Mouse (Mus musculus): Measurements from ENCODE around the gene Panx2.

Panx2 gene

GRCm38 (mm10) chr15:89075478-89076147 is 16.1 kb downstream of the Panx2 start:
- DNase-seq, result peak; percentile 94 to 96

GRCm38 (mm10) chr15:89076156-89076731 is 16.7 kb downstream of the Panx2 start:
- peak; percentile 61 to 72 for DNase-seq

GRCm38 (mm10) chr15:89078208-89078836 is 18.8 kb downstream of the Panx2 start:
- peak; percentile 58 to 74 for DNase-seq

GRCm38 (mm10) chr15:89083906-89084305 is 24.4 kb downstream of the Panx2 start:
- DNase-seq, result no peak

- DNase-seq, result no peak
Measured at GRCm38 (mm10) chr15:89084826-89085225, 25.3 kb downstream of the Panx2 start.

GRCm38 (mm10) chr15:89088607-89089247 is 29.2 kb downstream of the Panx2 start, which contains the start of gene Selenoo:
Selenoo (plus strand) TSS chr15:89089084.
- peak; percentile 92 to 96 for DNase-seq

- DNase-seq, result no peak
Measured at GRCm38 (mm10) chr15:89089248-89090051, 29.9 kb downstream of the Panx2 start.

GRCm38 (mm10) chr15:89090662-89091061 is 31.1 kb downstream of the Panx2 start:
- no peak for DNase-seq

GRCm38 (mm10) chr15:89092181-89092580 is 32.6 kb downstream of the Panx2 start:
- DNase-seq, result no peak

GRCm38 (mm10) chr15:89097450-89097849 is 37.9 kb downstream of the Panx2 start:
- no peak for DNase-seq

GRCm38 (mm10) chr15:89098616-89099015 is 39.1 kb downstream of the Panx2 start:
- no peak for DNase-seq

- DNase-seq, result peak in 1 of 2 experiments; percentile 20
Measured at GRCm38 (mm10) chr15:89100823-89101222, 41.3 kb downstream of the Panx2 start.

GRCm38 (mm10) chr15:89102646-89103045 is 43.1 kb downstream of the Panx2 start:
- DNase-seq, result no peak

GRCm38 (mm10) chr15:89103921-89104320 is 44.4 kb downstream of the Panx2 start:
- DNase-seq, result no peak

- no peak for DNase-seq
Measured at GRCm38 (mm10) chr15:89104425-89104824, 44.9 kb downstream of the Panx2 start.

- no peak for DNase-seq
Measured at GRCm38 (mm10) chr15:89106073-89106472, 46.5 kb downstream of the Panx2 start.

- DNase-seq, result no peak
Measured at GRCm38 (mm10) chr15:89106976-89107375, 47.4 kb downstream of the Panx2 start.

- no peak for DNase-seq
Measured at GRCm38 (mm10) chr15:89110147-89110546, 50.6 kb downstream of the Panx2 start.

GRCm38 (mm10) chr15:89118007-89118406 is 58.5 kb downstream of the Panx2 start:
- no peak for DNase-seq

GRCm38 (mm10) chr15:89122649-89123366 is 63.3 kb downstream of the Panx2 start, which contains the start of gene Tubgcp6:
Tubgcp6 (minus strand) TSS chr15:89123112.
- DNase-seq, result peak; percentile 98
